Mouse (Mus musculus) C2C12 (cell line): ENCODE data around the gene Pdpr. TPM values are rescaled to one million over a fixed set of nuclear protein-coding genes. Genes with fewer than 3 reads are reported as not detected.
"Not testable (repeated sequence)": the region's sequence is repeated elsewhere in the genome, so short reads cannot be mapped to it uniquely, and the experiment has no call there.

Experiments used
- H3K27me3 ChIP-seq: one replicate; pipeline ENCODE4 v1.6.1; 2011; ENCODE audit not compliant: control insufficient read depth, insufficient read depth, insufficient read length
- H3K36me3 ChIP-seq: one replicate; pipeline ENCODE4 v1.6.1; 2011; ENCODE audit not compliant: control insufficient read depth, insufficient read depth
- H3K4me3 ChIP-seq: one replicate; pipeline ENCODE4 v1.5.1; 2011; ENCODE audit warnings: mild to moderate bottlenecking, control low read depth; ENCODE audit not compliant: poor library complexity, insufficient read depth, severe bottlenecking
- H3K79me2 ChIP-seq: one replicate; pipeline ENCODE4 v1.6.1; 2011; ENCODE audit not compliant: control insufficient read depth, insufficient read depth
- H3K79me3 ChIP-seq: one replicate; pipeline ENCODE4 v1.6.1; 2011; ENCODE audit warnings: low read depth, control low read depth
- H3ac ChIP-seq: one replicate; pipeline ENCODE3; 2011; ENCODE audit warnings: low read depth; ENCODE audit not compliant: control insufficient read depth, insufficient read length
- CEBPB ChIP-seq: IDR thresholded peaks from one replicate; pipeline ENCODE4 v1.6.1; 2011; ENCODE audit warnings: low read depth, mild to moderate bottlenecking, control low read depth, moderate library complexity
- CTCF ChIP-seq: IDR thresholded peaks from one replicate; pipeline ENCODE4 v1.5.1; 2011; ENCODE audit not compliant: control insufficient read depth, insufficient read depth, insufficient read length
- FOSL1 ChIP-seq: IDR thresholded peaks from one replicate; pipeline ENCODE4 v1.8.0; 2011; ENCODE audit warnings: mild to moderate bottlenecking, low read length; ENCODE audit not compliant: poor library complexity, insufficient read depth, severe bottlenecking
- MAX ChIP-seq: IDR thresholded peaks from one replicate; pipeline ENCODE4 v1.6.1; 2011; ENCODE audit warnings: mild to moderate bottlenecking, control low read depth
- MYOD1 ChIP-seq: IDR thresholded peaks from one replicate; pipeline ENCODE4 v1.6.1; 2011; ENCODE audit warnings: low read depth; ENCODE audit not compliant: control insufficient read depth, insufficient read length
- MYOG ChIP-seq: IDR thresholded peaks from one replicate; pipeline ENCODE4 v1.6.1; 2011; ENCODE audit not compliant: control insufficient read depth, insufficient read length; ENCODE audit errors: extremely low read depth
- USF1 ChIP-seq: IDR thresholded peaks from one replicate; pipeline ENCODE4 v1.6.1; 2011; ENCODE audit warnings: low read depth, mild to moderate bottlenecking, control low read depth, moderate library complexity
- polyA plus RNA-seq: library from polyadenylated mRNA; unstranded; fragments of >200 nt; fragmentation: generic; extraction: Trizol; gene quantifications from one replicate; pipeline ENCODE4 v1.2.1, GENCODE M21; 2012; ENCODE audit warnings: missing spikeins

The Pdpr gene
- polyA plus RNA-seq, 1 experiment: 5.2 TPM

DNA sequence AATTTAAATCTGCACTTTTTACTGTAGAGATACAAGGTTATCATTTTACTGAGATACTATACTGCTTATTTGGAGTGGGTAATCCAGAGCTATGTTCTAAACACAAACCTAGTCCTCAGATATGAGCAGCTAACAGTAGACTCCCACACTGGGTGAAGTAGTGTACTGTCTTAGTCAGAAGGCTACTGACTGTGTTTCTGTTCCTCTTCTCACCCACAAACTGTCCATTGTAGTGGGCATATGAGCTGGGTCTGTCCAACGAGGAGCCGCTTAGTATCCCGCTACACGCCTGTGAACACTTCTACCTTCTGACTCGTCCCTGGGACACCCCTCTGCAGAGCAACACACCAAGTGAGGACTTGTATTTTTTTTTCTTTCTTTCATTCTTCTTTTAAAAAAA is 20.5 kb downstream of the Pdpr start:
- H3K79me2 ChIP-seq: no peaks in the 10 kb centered on the region
- H3ac ChIP-seq: no peak overlapping the region
- H3K4me3 ChIP-seq: no peak overlapping the region
- H3K36me3 ChIP-seq: peaks cover 31% of the 10 kb centered on the region
- no peaks in the 10 kb centered on the region for H3K79me3 ChIP-seq
- TF ChIP-seq CTCF: no peak
- no peak for TF ChIP-seq CEBPB
- no peak for TF ChIP-seq MYOD1
- no peak for TF ChIP-seq MAX
- no peak for TF ChIP-seq FOSL1
- TF ChIP-seq MYOG: no peak
- TF ChIP-seq USF1: no peak
- no peaks in the 10 kb centered on the region for H3K27me3 ChIP-seq

GRCm38 (mm10) chr8:111119481-111119880 is 25.1 kb downstream of the Pdpr start:
- Histone ChIP-seq H3K79me3 (no peaks in the 10 kb centered on the region), H3K4me3 (no peak overlapping the region), H3ac (no peak overlapping the region), H3K27me3 (no peaks in the 10 kb centered on the region), H3K79me2 (no peaks in the 10 kb centered on the region), H3K36me3 (peaks cover 34% of the 10 kb centered on the region)
- TF ChIP-seq MYOD1 (no peak), CEBPB (no peak), MAX (no peak), USF1 (no peak), CTCF (no peak)

GRCm38 (mm10) chr8:111130756-111131155 is 36.3 kb downstream of the Pdpr start:
- Histone ChIP-seq H3K79me3 (peaks cover 2% of the 10 kb centered on the region), H3K36me3 (peaks cover 51% of the 10 kb centered on the region), H3ac (no peak overlapping the region), H3K27me3 (no peaks in the 10 kb centered on the region), H3K4me3 (no peak overlapping the region), H3K79me2 (no peaks in the 10 kb centered on the region)
- no peak for TF ChIP-seq CTCF
- no peak for TF ChIP-seq USF1
- TF ChIP-seq MYOG: no peak
- no peak for TF ChIP-seq MYOD1
- no peak for TF ChIP-seq FOSL1
- no peak for TF ChIP-seq MAX
- TF ChIP-seq CEBPB: no peak

- Histone ChIP-seq H3K36me3 (peaks cover 7% of the 10 kb centered on the region), H3K79me3 (peaks cover 2% of the 10 kb centered on the region), H3K27me3 (no peaks in the 10 kb centered on the region), H3K79me2 (peaks cover 16% of the 10 kb centered on the region), H3ac (no peak overlapping the region), H3K4me3 (no peak overlapping the region)
- TF ChIP-seq MYOD1 (no peak), MAX (no peak), USF1 (no peak), FOSL1 (no peak), CEBPB (no peak), CTCF (no peak), MYOG (no peak)
These were observed 48.1 kb downstream of the Pdpr start for GRCm38 (mm10) chr8:111142521-111142920.

DNA sequence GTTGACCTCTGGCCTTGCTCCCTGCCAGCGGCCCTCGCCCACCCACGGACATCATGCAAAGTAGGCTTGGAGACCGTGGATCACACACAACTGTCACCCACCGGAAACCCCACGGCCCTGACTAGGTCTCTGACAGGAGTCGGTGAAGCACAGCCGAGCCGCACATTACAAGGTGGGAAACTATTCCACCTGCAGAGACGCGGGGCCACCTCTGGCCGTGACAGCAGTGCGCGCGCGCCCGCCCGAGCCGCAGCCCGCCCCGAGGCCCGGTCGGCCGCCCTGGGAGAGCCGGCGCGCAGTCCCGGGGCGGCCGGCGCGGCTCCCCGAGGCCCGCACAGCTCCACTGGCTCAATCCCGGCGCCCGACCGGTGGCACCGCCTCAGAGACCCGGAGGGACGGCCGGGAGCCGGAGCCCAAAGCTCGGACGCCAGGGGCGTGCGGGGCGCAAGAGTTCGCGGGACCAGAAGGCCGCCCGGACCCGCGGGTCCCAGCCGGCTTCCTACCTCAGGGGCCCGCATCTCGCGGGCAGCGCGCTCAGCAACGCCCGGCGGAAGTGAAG is 50.5 kb downstream of the Pdpr start:
- Histone ChIP-seq H3K4me3 (peak overlapping the region; percentile 40), H3ac (peak overlapping the region; percentile 85), H3K79me2 (peaks cover 16% of the 10 kb centered on the region)
- not testable (repeated sequence) for H3K79me3 ChIP-seq, H3K27me3 ChIP-seq, H3K36me3 ChIP-seq

DNA sequence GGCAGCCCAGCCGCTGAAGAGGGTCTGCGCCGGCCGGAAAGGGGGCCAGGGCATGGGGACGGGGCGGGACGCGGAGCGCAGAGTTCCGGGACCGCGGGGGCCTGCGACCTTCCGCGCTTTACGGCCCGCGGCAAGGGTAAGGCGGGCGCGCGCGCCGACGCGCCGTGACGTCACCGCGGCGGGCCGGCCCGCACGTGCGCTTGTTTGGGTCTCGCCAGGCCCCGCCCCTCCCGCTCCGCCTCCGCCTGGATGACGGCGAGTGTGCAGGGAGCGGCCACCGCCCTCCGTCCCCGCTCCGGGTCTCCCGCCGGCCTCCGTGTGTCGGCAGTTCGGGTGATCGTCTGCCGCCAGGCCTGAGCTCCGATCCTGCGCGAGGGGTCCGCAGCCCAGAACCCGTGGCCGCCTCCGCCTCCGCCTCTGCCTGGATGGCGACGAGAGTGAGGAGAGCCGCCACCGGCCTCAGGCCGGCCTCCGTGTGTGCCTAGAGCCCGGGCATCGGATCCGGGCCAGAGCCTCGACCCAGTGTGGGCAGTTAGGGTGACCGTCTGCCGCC is 51.1 kb downstream of the Pdpr start:
- Histone ChIP-seq H3K79me2 (peaks cover 16% of the 10 kb centered on the region), H3ac (peak overlapping the region; percentile 77), H3K4me3 (peak overlapping the region; percentile 40)
- H3K27me3 ChIP-seq, H3K36me3 ChIP-seq, H3K79me3 ChIP-seq: not testable (repeated sequence)
- peak; percentile 85 for TF ChIP-seq MAX
